23 mouse cellular contexts compared by ENCODE assay signal in the genomic region with DNA sequence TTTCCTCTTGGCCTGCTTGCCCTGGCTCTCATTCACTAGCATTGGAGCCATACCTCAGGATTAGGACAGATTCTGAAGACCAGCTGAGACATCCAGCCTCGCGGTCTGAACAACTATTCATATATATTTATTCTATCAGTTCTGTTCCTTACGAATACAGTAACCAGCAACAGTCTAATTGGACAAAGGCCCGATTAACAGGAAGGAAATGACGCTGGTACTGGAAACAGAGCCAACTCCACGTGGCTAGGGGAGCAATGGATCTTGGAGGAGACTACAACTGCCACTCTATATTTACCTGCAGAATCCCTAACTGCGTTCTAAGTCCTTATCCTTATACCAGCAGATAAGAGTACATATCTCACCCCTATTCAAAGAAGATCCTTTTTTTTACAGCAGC. TPM values are rescaled to one million over a fixed set of nuclear protein-coding genes. Genes with fewer than 3 reads are reported as not detected.
DNase-seq lines count a peak whose midpoint lies in the region; ATAC-seq and TF ChIP-seq lines count a peak whose summit lies in the region.
"Had no signal": no experiment of that assay in that cellular context is flagged by ENCODE, and none has a peak within 500 bp of the region (broad histone marks: within the 10 kb centered on the region; RNA-seq: fewer than 3 reads in every experiment).

No protein-coding gene starts in this region.

- H3K27ac ChIP-seq in kidney, adult 2 months (ENCODE audit: insufficient read depth, low read depth, low read length): no peak overlapping the region
- H3K27ac ChIP-seq in kidney, embryonic 14.5 days (ENCODE audit: low read depth, low read length): no peak overlapping the region
- H3K27ac ChIP-seq in lung, postnatal 0 days (ENCODE audit: low read length): no peak overlapping the region
- peak overlapping the region; percentile 16; the same call in 1 of the 2 replicates for H3K27ac ChIP-seq in MEL (ENCODE audit: control insufficient read depth, low read depth, low read length)
- H3K27ac ChIP-seq: forebrain, embryonic 10.5 days; forebrain, embryonic 13.5 days; heart, adult 2 months; hindbrain, embryonic 10.5 days; hindbrain, embryonic 13.5 days had no signal

- no peaks in the 10 kb centered on the region; the same call in 1 of the 2 replicates for H3K9me3 ChIP-seq in kidney, embryonic 14.5 days (ENCODE audit: control insufficient read depth, low read length)
- H3K9me3 ChIP-seq in lung, postnatal 0 days (ENCODE audit: low read length): no peaks in the 10 kb centered on the region; the same call in 1 of the 2 replicates
- H3K9me3 ChIP-seq in MEL (replicated peaks; ENCODE audit: insufficient read depth, low read length): no peaks in the 10 kb centered on the region
- H3K9me3 ChIP-seq: forebrain, embryonic 13.5 days; hindbrain, embryonic 13.5 days had no signal

- no peak for TF ChIP-seq EP300 in lung, postnatal 0 days (IDR thresholded peaks at IDR 0.05)
- TF ChIP-seq EP300 in MEL (IDR thresholded peaks at IDR 0.05; ENCODE audit: low read depth in 1 of 2, low read length in 2 of 2): peak in 1 of 2 experiments; percentile 12; a peak in 1 of 4 replicates

- peak; percentile 17 for DNase-seq in kidney, adult 2 months
- DNase-seq in lung, postnatal 0 days (ENCODE audit: low spot score): peak; percentile 21
- DNase-seq in lung, adult 2 months: no peak
- peak; percentile 50 for DNase-seq in MEL (ENCODE audit: low read depth, low spot score)
- DNase-seq in lung, postnatal 36 days: peak; percentile 17
- DNase-seq in right cerebral cortex, adult 18-20 months: no peak
- DNase-seq: adrenal gland, postnatal 10 days; adrenal gland, postnatal 36 days; cerebellum, adult 18-20 months; cerebellum, adult 9-10 months; cerebellum, postnatal 14 days; gastrocnemius, postnatal 14 days; heart, adult 2 months; heart, postnatal 36 days had no signal

- no peak overlapping the region for H3K9ac ChIP-seq in kidney, embryonic 14.5 days (ENCODE audit: low read depth, low read length)
- H3K9ac ChIP-seq in lung, postnatal 0 days (replicated peaks; ENCODE audit: low read depth): no peak overlapping the region
- peak overlapping the region; percentile 30; the same call in 1 of the 2 replicates for H3K9ac ChIP-seq in MEL (ENCODE audit: control insufficient read depth, low read depth, low read length, poor library complexity, severe bottlenecking)
- H3K9ac ChIP-seq: forebrain, embryonic 13.5 days; hindbrain, embryonic 13.5 days had no signal

- no peak for TF ChIP-seq CTCF in kidney, adult 2 months (conservative IDR thresholded peaks at IDR 0.05; ENCODE audit: insufficient read depth, insufficient read length, low read depth, low read length)
- TF ChIP-seq CTCF in lung, postnatal 0 days (IDR thresholded peaks at IDR 0.05): no peak
- no peak for TF ChIP-seq CTCF in lung, adult 2 months (IDR thresholded peaks at IDR 0.05; ENCODE audit: insufficient read depth, low read length)
- TF ChIP-seq CTCF in MEL (IDR thresholded peaks at IDR 0.05 in 2 of 3, conservative IDR thresholded peaks at IDR 0.05 in 1 of 3; ENCODE audit: control insufficient read depth in 1 of 3, insufficient read depth in 1 of 3, low read depth in 2 of 3, low read length in 3 of 3, poor library complexity in 1 of 3, severe bottlenecking in 1 of 3): no peak

- peaks cover 12% of the 10 kb centered on the region for H3K4me1 ChIP-seq in kidney, adult 2 months (ENCODE audit: control insufficient read depth, insufficient read depth, low read length)
- peaks cover 8% of the 10 kb centered on the region for H3K4me1 ChIP-seq in kidney, embryonic 14.5 days (ENCODE audit: control insufficient read depth, insufficient read depth, low read length)
- H3K4me1 ChIP-seq in lung, postnatal 0 days (ENCODE audit: insufficient read depth, low read depth, low read length): peaks cover 7% of the 10 kb centered on the region; the same call in 1 of the 2 replicates
- H3K4me1 ChIP-seq in lung, adult 2 months (ENCODE audit: control insufficient read depth, insufficient read depth, low read length): peaks cover 11% of the 10 kb centered on the region
- H3K4me1 ChIP-seq in MEL (ENCODE audit: control insufficient read depth in 1 of 2, insufficient read depth in 2 of 2, low read length in 2 of 2): peaks cover 12 to 21% of the 10 kb centered on the region in 2 experiments; a peak in 3 of 4 replicates

- TF ChIP-seq RAD21 in MEL (IDR thresholded peaks at IDR 0.05; ENCODE audit: low read depth, low read length): no peak

- peaks cover 23% of the 10 kb centered on the region for H3K79me2 ChIP-seq in MEL (ENCODE audit: control insufficient read depth, insufficient read depth, low read length, poor library complexity)

- no peak for ATAC-seq in kidney, embryonic 14.5 days (ENCODE audit: low FRiP score, low TSS enrichment)
- no peak for ATAC-seq in lung, postnatal 0 days
- ATAC-seq: forebrain, embryonic 13.5 days; forebrain, embryonic 16.5 days; hindbrain, embryonic 16.5 days; Patski had no signal

- TF ChIP-seq POLR2A in kidney, adult 2 months (IDR thresholded peaks at IDR 0.05; ENCODE audit: low read depth, low read length): no peak
- no peak for TF ChIP-seq POLR2A in lung, adult 2 months (IDR thresholded peaks at IDR 0.05; ENCODE audit: borderline replicate concordance, extremely low read depth, low read depth, low read length)
- no peak for TF ChIP-seq POLR2A in MEL (IDR thresholded peaks at IDR 0.05; ENCODE audit: control insufficient read depth in 1 of 2, insufficient read depth in 1 of 2, low read depth in 1 of 2, low read length in 2 of 2, poor library complexity in 1 of 2)

- H3K27me3 ChIP-seq in kidney, adult 2 months (replicated peaks; ENCODE audit: control insufficient read depth, insufficient read depth, low read length): no peaks in the 10 kb centered on the region
- no peaks in the 10 kb centered on the region for H3K27me3 ChIP-seq in kidney, embryonic 14.5 days (ENCODE audit: control insufficient read depth, insufficient read depth, low read length)
- H3K27me3 ChIP-seq in lung, postnatal 0 days (replicated peaks; ENCODE audit: insufficient read depth, low read length): no peaks in the 10 kb centered on the region
- H3K27me3 ChIP-seq in MEL (ENCODE audit: control insufficient read depth in 1 of 2, insufficient read depth in 2 of 2, low read length in 2 of 2): peaks cover 0 to 3% of the 10 kb centered on the region in 2 experiments; a peak in 1 of 4 replicates
- H3K27me3 ChIP-seq: forebrain, embryonic 13.5 days; hindbrain, embryonic 13.5 days; Patski had no signal

- H3K4me2 ChIP-seq in kidney, embryonic 14.5 days (replicated peaks; ENCODE audit: low read depth, low read length): no peak overlapping the region
- no peak overlapping the region for H3K4me2 ChIP-seq in lung, postnatal 0 days (replicated peaks; ENCODE audit: low read depth, low read length)
- H3K4me2 ChIP-seq: forebrain, embryonic 13.5 days; heart, embryonic 11.5 days; hindbrain, embryonic 13.5 days had no signal

- no peaks in the 10 kb centered on the region for H3K36me3 ChIP-seq in kidney, adult 2 months (ENCODE audit: control insufficient read depth, insufficient read depth, low read length)
- no peaks in the 10 kb centered on the region for H3K36me3 ChIP-seq in kidney, embryonic 14.5 days (ENCODE audit: control insufficient read depth, insufficient read depth, low read length)
- H3K36me3 ChIP-seq in lung, postnatal 0 days (ENCODE audit: insufficient read depth, low read length): no peaks in the 10 kb centered on the region
- peaks cover 0 to 16% of the 10 kb centered on the region in 2 experiments; a peak in 2 of 4 replicates for H3K36me3 ChIP-seq in MEL (ENCODE audit: control insufficient read depth in 1 of 2, insufficient read depth in 2 of 2, low read length in 2 of 2)
- H3K36me3 ChIP-seq: hindbrain, embryonic 13.5 days had no signal

- 65% methylated on average over 7 of the region's 7 CpGs for WGBS in kidney, adult 2 months
- WGBS in kidney, embryonic 14.5 days: 83% methylated on average over 7 of the region's 7 CpGs
- WGBS in lung, postnatal 0 days: 57% methylated on average over 7 of the region's 7 CpGs
- 42% methylated on average over 7 of the region's 7 CpGs for WGBS in lung, adult 2 months

- H3K4me3 ChIP-seq in kidney, adult 2 months (ENCODE audit: insufficient read depth, low read depth, low read length): no peak overlapping the region
- no peak overlapping the region for H3K4me3 ChIP-seq in kidney, embryonic 14.5 days (ENCODE audit: low read length)
- no peak overlapping the region for H3K4me3 ChIP-seq in lung, postnatal 0 days (ENCODE audit: low read depth, low read length)
- H3K4me3 ChIP-seq in lung, adult 2 months (replicated peaks; ENCODE audit: extremely low read depth, low read depth, low read length): no peak overlapping the region
- no peak overlapping the region for H3K4me3 ChIP-seq in MEL (ENCODE audit: control insufficient read depth in 1 of 2, insufficient read depth in 1 of 2, low read depth in 2 of 2, low read length in 2 of 2)
- H3K4me3 ChIP-seq: forebrain, embryonic 10.5 days; forebrain, embryonic 13.5 days; heart, adult 2 months; hindbrain, embryonic 10.5 days; hindbrain, embryonic 13.5 days had no signal

TF ChIP-seq in MEL, 35 proteins besides CTCF, POLR2A, EP300 and RAD21 (continues in another document):
- TF ChIP-seq HCFC1 (IDR thresholded peaks at IDR 0.05; ENCODE audit: low read depth, low read length) (no peak), MYC (IDR thresholded peaks at IDR 0.05; ENCODE audit: low read depth, low read length) (0 out of 2 replicates have a peak, but pooled peaks have one; percentile 74), NELFE (IDR thresholded peaks at IDR 0.05; ENCODE audit: low read depth, low read length) (no peak), ETS1 (IDR thresholded peaks at IDR 0.05; ENCODE audit: low read depth, low read length) (peak; percentile 38; the same call in 1 of the 2 replicates), ZKSCAN1 (IDR thresholded peaks at IDR 0.05; ENCODE audit: low read depth, low read length) (no peak), MXI1 (IDR thresholded peaks at IDR 0.05; ENCODE audit: low read depth, low read length) (peak; percentile 80), ZNF384 (IDR thresholded peaks at IDR 0.05; ENCODE audit: low read depth, low read length) (no peak), SIN3A (IDR thresholded peaks at IDR 0.05; ENCODE audit: low read length) (0 out of 2 replicates have a peak, but pooled peaks have one; percentile 38), USF2 (IDR thresholded peaks at IDR 0.05; ENCODE audit: borderline replicate concordance in 1 of 2, insufficient read depth in 1 of 2, low read depth in 1 of 2, low read length in 2 of 2) (no peak), USF1 (IDR thresholded peaks at IDR 0.05; ENCODE audit: low read depth, low read length) (peak; percentile 45; the same call in 1 of the 2 replicates)

RNA-seq across cellular contexts. Expression of a gene that starts 3.1 kb away (rescaled TPM):
- 47.4 and 54.1 TPM in 2 replicates for polyA plus RNA-seq in kidney, adult 2 months (2012; rRNA removed)
- polyA plus RNA-seq in kidney, embryonic 14.5 days (2014; fragmentation: Nextera tagmentation; extraction: Ambion mirVana): 70.4 and 120 TPM in 2 replicates
- polyA plus RNA-seq in lung, postnatal 0 days (2015; fragmentation: Nextera tagmentation; extraction: Ambion mirVana): 56.4 and 57.1 TPM in 2 replicates
- polyA plus RNA-seq in lung, adult 2 months (2012; rRNA removed): 39.4 and 53.9 TPM in 2 replicates
- 21.8 and 22.8 TPM in 2 replicates for total RNA-seq in MEL (2012; rRNA removed)
- 100 to 1,000 TPM in 1 of 2 experiments, 10 to 100 TPM in 1; 88.5 to 111 TPM for polyA plus RNA-seq in MEL (2012; ENCODE audit: insufficient read depth in 1 of 2, insufficient read length in 2 of 2, low read depth in 1 of 2, low replicate concordance in 2 of 2, missing spikeins in 1 of 2)

Comparison
In these comparisons a context has a peak if more than half of its experiments do, and no peak if none do; other contexts are left out.
1. DNase-seq: peak in kidney, adult 2 months (single experiment), lung, postnatal 0 days (single experiment), MEL (single experiment) and lung, postnatal 36 days (single experiment); none in lung, adult 2 months (single experiment) and right cerebral cortex, adult 18-20 months (single experiment).